Mouse (Mus musculus) intestine, embryonic 15.5 days (tissue): Measurements from ENCODE around the gene Trappc3. TPM values are rescaled to one million over a fixed set of nuclear protein-coding genes. Genes with fewer than 3 reads are reported as not detected.

Source experiments
- ATAC-seq: fragments of 200-750 bp; cut with Nextera tagmentation; 2 replicates; pipeline ENCODE4 v1.8.0; 2017; ENCODE audit warnings: moderate TSS enrichment, moderate library complexity
- H3K27ac ChIP-seq: fragments of 300-500 bp; sonication (generic); 2 replicates; pipeline ENCODE4 v1.5.1; 2015; ENCODE audit warnings: mild to moderate bottlenecking, inconsistent platforms
- H3K27me3 ChIP-seq: fragments of 300-500 bp; sonication (generic); replicated peaks from 2 replicates; pipeline ENCODE4 v1.6.1; 2015; ENCODE audit warnings: inconsistent platforms
- H3K36me3 ChIP-seq: fragments of 300-500 bp; sonication (generic); 2 replicates; pipeline ENCODE4 v1.6.1; 2015; ENCODE audit warnings: inconsistent platforms
- H3K4me1 ChIP-seq: fragments of 300-500 bp; sonication (generic); replicated peaks from 2 replicates; pipeline ENCODE4 v1.6.1; 2015; ENCODE audit warnings: inconsistent platforms
- H3K4me2 ChIP-seq: fragments of 300-500 bp; sonication (generic); replicated peaks from 2 replicates; pipeline ENCODE4 v1.6.1; 2015; ENCODE audit warnings: mild to moderate bottlenecking, inconsistent platforms
- H3K4me3 ChIP-seq: fragments of 300-500 bp; sonication (generic); replicated peaks from 2 replicates; pipeline ENCODE4 v1.5.1; 2015; ENCODE audit warnings: inconsistent platforms
- H3K9ac ChIP-seq: fragments of 300-500 bp; sonication (generic); 2 replicates; pipeline ENCODE4 v1.6.1; 2015; ENCODE audit warnings: inconsistent platforms
- H3K9me3 ChIP-seq: fragments of 300-500 bp; sonication (generic); 2 replicates; pipeline ENCODE4 v1.6.1; 2016; ENCODE audit warnings: inconsistent platforms
- WGBS: fragments of 180-500 bp; shearing (Covaris S2); methylation state at CpG from one replicate; pipeline ENCODE4 v1.1.7; 2015; 5-methylcytosine and 5-hydroxymethylcytosine counted together
- polyA plus RNA-seq: library from polyadenylated mRNA; unstranded; fragments of >200 nt; fragmentation: Nextera tagmentation; extraction: Ambion mirVana; gene quantifications from 2 replicates; pipeline ENCODE4 v1.2.1, GENCODE M21; 2015

The Trappc3 gene
- polyA plus RNA-seq, 1 experiment from 2014 or later = 94.2 TPM

GRCm38 (mm10) chr4:126309922-126310309 lies 47.8 kb downstream of the Trappc3 start:
- Histone ChIP-seq H3K9me3 (no peaks in the 10 kb centered on the region), H3K27ac (no peak overlapping the region), H3K9ac (no peak overlapping the region; the same call in 1 of the 2 replicates), H3K4me3 (0 out of 2 replicates have a peak overlapping the region, but pooled peaks have one; percentile 17), H3K27me3 (0 out of 2 replicates have a peak, but pooled peaks cover 3% of the 10 kb centered on the region), H3K4me1 (peaks cover 8% of the 10 kb centered on the region), H3K36me3 (no peaks in the 10 kb centered on the region), H3K4me2 (peak overlapping the region; percentile 53)
- ATAC-seq = peak; percentile 80
- WGBS = 2% methylated on average over 7 of the region's 7 CpGs

- H3K27me3 ChIP-seq = 0 out of 2 replicates have a peak, but pooled peaks cover 3% of the 10 kb centered on the region
- H3K9me3 ChIP-seq = no peaks in the 10 kb centered on the region
- H3K27ac ChIP-seq = no peak overlapping the region
- H3K4me1 ChIP-seq = peaks cover 8% of the 10 kb centered on the region
- 74% methylated on average over 7 of the region's 7 CpGs for WGBS
- no peak overlapping the region for H3K4me2 ChIP-seq
- no peak for ATAC-seq
- 0 out of 2 replicates have a peak overlapping the region, but pooled peaks have one; percentile 1 for H3K9ac ChIP-seq
- H3K4me3 ChIP-seq = no peak overlapping the region
- H3K36me3 ChIP-seq = no peaks in the 10 kb centered on the region
Observed at GRCm38 (mm10) chr4:126310344-126310743, 48.2 kb downstream of the Trappc3 start.

- WGBS = 88% methylated on average over 16 of the region's 16 CpGs
- Histone ChIP-seq H3K27me3 (0 out of 2 replicates have a peak, but pooled peaks cover 3% of the 10 kb centered on the region), H3K27ac (no peak overlapping the region), H3K36me3 (peaks cover 4% of the 10 kb centered on the region), H3K4me2 (no peak overlapping the region), H3K9me3 (no peaks in the 10 kb centered on the region), H3K9ac (no peak overlapping the region), H3K4me1 (peaks cover 8% of the 10 kb centered on the region), H3K4me3 (no peak overlapping the region)
- ATAC-seq = no peak
Observed at GRCm38 (mm10) chr4:126311566-126312200, 49.6 kb downstream of the Trappc3 start.

- Histone ChIP-seq H3K27me3 (0 out of 2 replicates have a peak, but pooled peaks cover 3% of the 10 kb centered on the region), H3K36me3 (peaks cover 17% of the 10 kb centered on the region), H3K4me1 (peaks cover 8% of the 10 kb centered on the region), H3K4me2 (no peak overlapping the region), H3K4me3 (no peak overlapping the region), H3K9ac (no peak overlapping the region), H3K27ac (no peak overlapping the region), H3K9me3 (no peaks in the 10 kb centered on the region)
- 38% methylated on average over 5 of the region's 5 CpGs for WGBS
- ATAC-seq = no peak
Observed at GRCm38 (mm10) chr4:126313202-126313601, 51.1 kb downstream of the Trappc3 start.

- ATAC-seq = no peak
- no peak overlapping the region for H3K4me3 ChIP-seq
- H3K9ac ChIP-seq = no peak overlapping the region
- H3K4me1 ChIP-seq = peaks cover 6% of the 10 kb centered on the region
- H3K36me3 ChIP-seq = peaks cover 17% of the 10 kb centered on the region
- no peak overlapping the region for H3K27ac ChIP-seq
- no peaks in the 10 kb centered on the region for H3K9me3 ChIP-seq
- 67% methylated on average over 10 of the region's 10 CpGs for WGBS
- no peak overlapping the region for H3K4me2 ChIP-seq
- H3K27me3 ChIP-seq = 0 out of 2 replicates have a peak, but pooled peaks cover under 1% of the 10 kb centered on the region
Observed at GRCm38 (mm10) chr4:126314393-126314792, 52.3 kb downstream of the Trappc3 start.

GRCm38 (mm10) chr4:126315931-126316330 lies 53.8 kb downstream of the Trappc3 start:
- Histone ChIP-seq H3K36me3 (peaks cover 17% of the 10 kb centered on the region), H3K4me1 (peaks cover 10% of the 10 kb centered on the region), H3K4me2 (no peak overlapping the region), H3K27me3 (no peaks in the 10 kb centered on the region), H3K27ac (no peak overlapping the region), H3K9me3 (no peaks in the 10 kb centered on the region), H3K4me3 (no peak overlapping the region), H3K9ac (no peak overlapping the region)
- 26% methylated on average over 5 of the region's 5 CpGs for WGBS
- ATAC-seq = 0 out of 2 replicates have a peak, but pooled peaks have one; percentile 46

GRCm38 (mm10) chr4:126316443-126317040 lies 54.4 kb downstream of the Trappc3 start:
- H3K4me3 ChIP-seq = no peak overlapping the region
- 89% methylated on average over 13 of the region's 13 CpGs for WGBS

GRCm38 (mm10) chr4:126319806-126320205 lies 57.7 kb downstream of the Trappc3 start:
- Histone ChIP-seq H3K4me2 (peak overlapping the region; percentile 77; the same call in 1 of the 2 replicates), H3K4me3 (no peak overlapping the region), H3K9ac (no peak overlapping the region), H3K9me3 (no peaks in the 10 kb centered on the region), H3K36me3 (peaks cover 17% of the 10 kb centered on the region), H3K27me3 (0 out of 2 replicates have a peak, but pooled peaks cover 3% of the 10 kb centered on the region), H3K4me1 (peaks cover 10% of the 10 kb centered on the region), H3K27ac (no peak overlapping the region)
- 87% methylated on average over 6 of the region's 6 CpGs for WGBS
- ATAC-seq = no peak

More at GRCm38 (mm10) chr4:126316443-126317040, 54.4 kb downstream of the Trappc3 start:
- peaks cover 10% of the 10 kb centered on the region for H3K4me1 ChIP-seq
- no peaks in the 10 kb centered on the region for H3K27me3 ChIP-seq
- no peaks in the 10 kb centered on the region for H3K9me3 ChIP-seq
- H3K36me3 ChIP-seq = peaks cover 17% of the 10 kb centered on the region
- H3K4me2 ChIP-seq = no peak overlapping the region
- no peak overlapping the region for H3K9ac ChIP-seq
- H3K27ac ChIP-seq = no peak overlapping the region
- ATAC-seq = no peak

- peak within 1 kb of the TSS; percentile 77 for H3K4me2 ChIP-seq
- H3K4me3 ChIP-seq = peak within 1 kb of the TSS; percentile 88
- H3K27ac ChIP-seq = peak within 1 kb of the TSS; percentile 57
- 0 out of 2 replicates have a peak, but pooled peaks cover 3% of the 10 kb centered on the region for H3K27me3 ChIP-seq
- peak; percentile 92 for ATAC-seq
- peak within 1 kb of the TSS; percentile 87 for H3K9ac ChIP-seq
- peaks cover 17% of the 10 kb centered on the region for H3K36me3 ChIP-seq
- H3K9me3 ChIP-seq = no peaks in the 10 kb centered on the region
- peaks cover 17% of the 10 kb centered on the region; the same call in 1 of the 2 replicates for H3K4me1 ChIP-seq
- under 1% methylated on average over 80 of the region's 80 CpGs for WGBS
Observed at GRCm38 (mm10) chr4:126321111-126321853, 59.2 kb downstream of the Trappc3 start, which contains the start of gene Adprhl2. Gene Adprhl2, minus strand, starts transcription at chr4:126321703.

- H3K9ac ChIP-seq = 0 out of 2 replicates have a peak overlapping the region, but pooled peaks have one; percentile 87
- 54% methylated on average over 28 of the region's 28 CpGs for WGBS
- H3K27me3 ChIP-seq = 0 out of 2 replicates have a peak, but pooled peaks cover 3% of the 10 kb centered on the region
Observed at GRCm38 (mm10) chr4:126321854-126322511, 59.9 kb downstream of the Trappc3 start.

GRCm38 (mm10) chr4:126322646-126323045 lies 60.5 kb downstream of the Trappc3 start:
- ATAC-seq = no peak
- peaks cover 4% of the 10 kb centered on the region; the same call in 1 of the 2 replicates for H3K36me3 ChIP-seq

More at GRCm38 (mm10) chr4:126321854-126322511, 59.9 kb downstream of the Trappc3 start:
- ATAC-seq = peak; percentile 14
- Histone ChIP-seq H3K9me3 (no peaks in the 10 kb centered on the region), H3K4me2 (peak overlapping the region; percentile 77), H3K27ac (0 out of 2 replicates have a peak overlapping the region, but pooled peaks have one; percentile 57), H3K4me1 (peaks cover 17% of the 10 kb centered on the region; the same call in 1 of the 2 replicates), H3K4me3 (peak overlapping the region; percentile 88), H3K36me3 (peaks cover 10% of the 10 kb centered on the region)

More at GRCm38 (mm10) chr4:126322646-126323045, 60.5 kb downstream of the Trappc3 start:
- Histone ChIP-seq H3K4me1 (peaks cover 17% of the 10 kb centered on the region; the same call in 1 of the 2 replicates), H3K27ac (no peak overlapping the region), H3K4me2 (no peak overlapping the region), H3K27me3 (0 out of 2 replicates have a peak, but pooled peaks cover 3% of the 10 kb centered on the region), H3K4me3 (no peak overlapping the region), H3K9ac (no peak overlapping the region), H3K9me3 (no peaks in the 10 kb centered on the region)
- 95% methylated on average over 13 of the region's 13 CpGs for WGBS
